Mouse (Mus musculus) forebrain, embryonic 10.5 days (tissue): ENCODE measurements around the gene Aldh4a1. TPM values are rescaled to one million over a fixed set of nuclear protein-coding genes. Genes with fewer than 3 reads are reported as not detected.
A peak's percentile ranks its signal among the peaks of the same experiment; 100 is the strongest.

Experiments
- DNase-seq: peaks from one replicate; pipeline ENCODE4 v3.0.0-alpha.2; 2017; ENCODE audit warnings: low spot score; ENCODE audit errors: extremely low spot score
- H3K27ac ChIP-seq: fragments of 300-500 bp; sonication (generic); 2 replicates; pipeline ENCODE4 v1.5.1; 2016; ENCODE audit warnings: mild to moderate bottlenecking
- H3K27me3 ChIP-seq: fragments of 300-500 bp; sonication (generic); 2 replicates; pipeline ENCODE4 v1.6.1; 2016; ENCODE audit warnings: mild to moderate bottlenecking; ENCODE audit not compliant: poor library complexity, severe bottlenecking
- H3K36me3 ChIP-seq: fragments of 300-500 bp; sonication (generic); replicated peaks from 2 replicates; pipeline ENCODE4 v1.6.1; 2016; ENCODE audit warnings: mild to moderate bottlenecking, moderate library complexity
- H3K4me1 ChIP-seq: fragments of 300-500 bp; sonication (generic); 2 replicates; pipeline ENCODE4 v1.6.1; 2016
- H3K4me3 ChIP-seq: fragments of 300-500 bp; sonication (generic); 2 replicates; pipeline ENCODE4 v1.5.1; 2016; ENCODE audit warnings: mild to moderate bottlenecking, moderate library complexity
- H3K9me3 ChIP-seq: fragments of 300-500 bp; sonication (generic); 2 replicates; pipeline ENCODE4 v1.6.1; 2016; ENCODE audit warnings: mild to moderate bottlenecking, moderate library complexity
- WGBS: fragments of 180-500 bp; shearing (Covaris S2); methylation state at CpG from one replicate; pipeline ENCODE4 v1.1.7; 2016; 5-methylcytosine and 5-hydroxymethylcytosine counted together
- polyA plus RNA-seq: library from polyadenylated mRNA; unstranded; fragments of >200 nt; fragmentation: Nextera tagmentation; extraction: Ambion mirVana; gene quantifications from 2 replicates; pipeline ENCODE4 v1.2.1, GENCODE M21; 2016

Aldh4a1 gene
- polyA plus RNA-seq, 1 experiment from 2014 or later = 22.8 TPM

DNA sequence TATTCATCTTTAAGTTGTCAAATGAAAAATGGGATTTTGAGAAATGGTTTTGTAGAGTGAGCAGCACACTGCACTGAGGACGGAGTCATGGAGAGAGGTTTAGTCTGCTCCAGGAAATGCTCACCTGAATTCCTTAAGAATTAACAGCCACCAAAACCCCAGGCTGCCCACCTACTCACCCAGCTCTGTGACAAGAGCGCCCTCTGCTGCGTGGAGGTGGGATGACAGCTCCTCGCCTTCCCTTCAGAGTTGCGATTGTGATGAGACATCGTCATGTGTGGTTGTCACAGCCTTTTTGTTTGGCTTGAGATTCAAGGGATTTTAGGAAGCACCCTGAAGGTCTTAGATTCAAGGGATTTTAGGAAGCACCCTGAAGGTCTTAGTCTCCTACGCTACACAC is 13.7 kb downstream of the Aldh4a1 start:
- H3K27ac ChIP-seq = no peak overlapping the region
- DNase-seq = peak; percentile 71
- no peaks in the 10 kb centered on the region for H3K9me3 ChIP-seq
- no peak overlapping the region for H3K4me3 ChIP-seq
- peaks cover 22% of the 10 kb centered on the region for H3K4me1 ChIP-seq
- peaks cover 19% of the 10 kb centered on the region for H3K36me3 ChIP-seq
- H3K27me3 ChIP-seq = peaks cover 25% of the 10 kb centered on the region
- WGBS = 31% methylated on average over 7 of the region's 7 CpGs

DNA sequence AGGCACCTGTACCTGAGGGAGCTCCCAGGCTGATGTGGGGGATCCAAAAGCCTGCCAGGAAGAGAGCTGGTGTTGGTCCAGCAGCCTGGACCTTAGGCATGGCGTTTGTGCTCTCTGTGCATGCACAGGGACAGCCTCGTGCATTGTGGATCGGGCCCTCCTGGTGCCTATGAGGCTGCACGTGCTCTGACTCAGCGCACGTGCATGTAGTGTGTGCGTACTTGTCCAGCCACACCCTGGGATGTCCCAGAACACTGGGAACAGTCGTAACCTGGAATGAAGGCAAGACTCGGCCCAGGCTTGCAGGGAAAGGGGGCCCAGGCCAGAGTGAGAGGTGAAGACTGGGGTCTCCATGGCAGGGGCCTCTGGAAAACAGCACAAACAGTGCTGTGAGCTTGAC is 15.2 kb downstream of the Aldh4a1 start:
- Histone ChIP-seq H3K4me1 (peaks cover 36% of the 10 kb centered on the region), H3K9me3 (no peaks in the 10 kb centered on the region), H3K4me3 (no peak overlapping the region), H3K27ac (no peak overlapping the region), H3K27me3 (peaks cover 39% of the 10 kb centered on the region), H3K36me3 (peaks cover 19% of the 10 kb centered on the region)
- DNase-seq = no peak
- WGBS = 92% methylated on average over 9 of the region's 9 CpGs

DNA sequence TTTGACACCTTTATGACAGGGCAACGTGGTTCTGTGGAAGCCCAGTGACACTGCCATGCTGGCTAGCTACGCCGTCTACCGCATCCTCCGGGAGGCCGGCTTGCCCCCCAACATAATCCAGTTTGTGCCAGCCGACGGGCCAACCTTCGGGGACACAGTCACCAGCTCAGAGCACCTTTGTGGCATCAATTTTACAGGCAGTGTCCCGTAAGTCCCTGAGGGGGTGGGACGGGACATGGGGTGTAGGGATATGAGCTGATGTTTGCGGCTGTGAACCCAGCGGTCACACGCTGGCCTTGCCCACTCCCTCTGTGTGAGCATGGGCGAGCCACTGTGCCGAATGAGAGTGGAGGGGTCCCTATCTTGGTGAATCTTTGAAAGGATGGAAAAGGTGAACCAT is 15.7 kb downstream of the Aldh4a1 start:
- WGBS = 94% methylated on average over 16 of the region's 16 CpGs
- peaks cover 36% of the 10 kb centered on the region for H3K4me1 ChIP-seq
- peaks cover 44% of the 10 kb centered on the region for H3K27me3 ChIP-seq
- peaks cover 22% of the 10 kb centered on the region for H3K36me3 ChIP-seq
- DNase-seq = no peak
- H3K4me3 ChIP-seq = no peak overlapping the region
- H3K9me3 ChIP-seq = no peaks in the 10 kb centered on the region
- no peak overlapping the region for H3K27ac ChIP-seq

DNA sequence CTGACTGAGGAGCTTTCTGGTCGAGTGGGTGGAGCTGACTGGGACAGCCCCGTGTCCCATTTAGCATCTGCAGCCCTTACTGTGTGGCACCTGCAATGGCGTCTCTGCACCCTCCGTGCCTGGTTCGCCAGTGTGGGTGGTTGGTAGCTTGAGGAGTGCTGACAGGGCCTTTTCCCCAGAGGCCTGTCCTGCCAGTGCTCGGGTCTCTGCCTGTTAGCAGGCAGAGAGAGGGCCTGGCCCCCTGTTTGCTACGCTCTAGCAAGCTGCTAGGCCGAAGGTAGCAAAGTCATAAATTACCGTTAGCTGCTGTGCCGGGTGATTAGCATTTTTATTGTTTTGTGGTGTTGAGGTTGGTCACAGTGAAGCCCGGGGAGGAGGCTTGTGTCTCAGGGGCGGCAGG is 17.1 kb downstream of the Aldh4a1 start:
- Histone ChIP-seq H3K27me3 (peaks cover 53% of the 10 kb centered on the region), H3K9me3 (no peaks in the 10 kb centered on the region), H3K4me1 (peaks cover 46% of the 10 kb centered on the region), H3K27ac (0 out of 2 replicates have a peak overlapping the region, but pooled peaks have one; percentile 33), H3K36me3 (peaks cover 24% of the 10 kb centered on the region), H3K4me3 (no peak overlapping the region)
- 57% methylated on average over 12 of the region's 12 CpGs for WGBS
- DNase-seq = no peak

DNA sequence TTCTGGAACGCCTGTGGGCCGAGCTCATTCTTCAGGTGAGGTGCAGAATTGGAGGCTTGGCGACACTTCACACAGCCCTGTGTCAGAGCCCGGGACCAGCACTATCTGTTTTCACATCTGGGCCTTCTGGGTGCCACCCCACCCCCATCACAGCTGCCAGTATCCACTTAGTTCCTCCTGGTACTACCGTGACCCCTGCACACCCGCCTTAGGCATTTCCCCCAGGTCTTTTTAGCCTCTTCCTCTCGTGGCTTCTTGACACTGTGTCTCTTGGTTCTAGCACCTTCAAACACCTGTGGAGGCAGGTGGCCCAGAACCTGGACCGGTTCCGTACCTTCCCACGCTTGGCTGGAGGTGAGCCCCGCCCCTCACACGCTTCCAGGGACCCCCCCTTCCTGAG is 17.7 kb downstream of the Aldh4a1 start:
- Histone ChIP-seq H3K36me3 (peaks cover 28% of the 10 kb centered on the region), H3K27me3 (peaks cover 55% of the 10 kb centered on the region), H3K4me3 (no peak overlapping the region), H3K4me1 (peaks cover 46% of the 10 kb centered on the region), H3K9me3 (no peaks in the 10 kb centered on the region), H3K27ac (no peak overlapping the region)
- no peak for DNase-seq
- WGBS = 67% methylated on average over 12 of the region's 12 CpGs

DNA sequence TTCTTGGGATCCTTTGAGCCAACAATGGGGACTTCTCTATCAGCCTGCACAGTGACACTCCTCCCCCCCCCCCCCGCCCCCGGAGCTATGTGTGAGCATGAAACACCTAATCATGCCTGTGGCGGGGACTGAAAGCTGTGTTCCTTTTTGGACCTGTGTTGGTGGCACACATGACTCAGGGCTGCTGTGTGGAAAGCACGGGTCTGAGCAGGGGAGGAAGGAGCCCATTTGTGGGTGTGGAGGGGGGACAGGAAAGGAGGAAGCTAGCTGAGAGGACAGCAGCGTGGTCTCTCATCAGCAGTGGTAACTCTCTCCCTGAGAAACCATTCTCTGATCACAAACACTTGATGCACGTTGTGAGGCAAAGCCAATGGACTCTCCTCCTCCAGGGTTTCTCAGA is 18.1 kb downstream of the Aldh4a1 start:
- Histone ChIP-seq H3K9me3 (no peaks in the 10 kb centered on the region), H3K4me1 (peaks cover 46% of the 10 kb centered on the region), H3K27me3 (peaks cover 55% of the 10 kb centered on the region), H3K27ac (no peak overlapping the region), H3K4me3 (no peak overlapping the region), H3K36me3 (peaks cover 24% of the 10 kb centered on the region)
- WGBS = 56% methylated on average over 6 of the region's 6 CpGs
- no peak for DNase-seq

DNA sequence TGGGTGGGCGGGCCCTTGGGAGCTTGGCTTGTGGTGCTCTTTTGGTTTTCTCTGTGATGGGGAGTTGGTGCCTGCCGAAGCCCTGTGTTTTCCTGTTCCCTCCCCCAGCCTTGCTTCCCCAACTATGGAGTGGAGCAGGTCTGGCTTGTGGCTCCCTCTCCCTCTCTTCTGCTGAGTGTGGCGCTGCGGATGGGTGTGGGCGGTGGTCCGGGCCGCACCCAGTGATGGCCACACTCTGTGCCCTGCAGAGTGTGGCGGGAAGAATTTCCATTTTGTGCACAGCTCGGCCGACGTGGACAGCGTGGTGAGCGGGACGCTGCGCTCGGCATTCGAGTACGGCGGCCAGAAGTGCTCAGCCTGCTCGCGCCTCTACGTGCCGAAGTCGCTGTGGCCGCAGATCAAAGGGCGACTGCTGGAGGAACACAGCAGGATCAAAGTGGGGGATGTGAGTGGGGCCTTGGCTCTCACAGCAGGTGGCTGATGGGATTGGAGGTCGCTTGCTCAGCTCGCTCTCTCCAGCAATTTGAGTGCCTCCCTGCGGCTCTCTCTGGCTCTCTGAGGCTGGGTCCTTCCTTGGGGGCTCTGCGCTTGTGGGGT is 19.3 kb downstream of the Aldh4a1 start:
- H3K4me3 ChIP-seq = peak overlapping the region; percentile 48
- H3K27ac ChIP-seq = peak overlapping the region; percentile 75
- peaks cover 46% of the 10 kb centered on the region for H3K4me1 ChIP-seq
- DNase-seq = peak; percentile 49
- no peaks in the 10 kb centered on the region for H3K9me3 ChIP-seq
- peaks cover 53% of the 10 kb centered on the region for H3K27me3 ChIP-seq
- peaks cover 26% of the 10 kb centered on the region for H3K36me3 ChIP-seq
- WGBS = under 1% methylated on average over 30 of the region's 30 CpGs

DNA sequence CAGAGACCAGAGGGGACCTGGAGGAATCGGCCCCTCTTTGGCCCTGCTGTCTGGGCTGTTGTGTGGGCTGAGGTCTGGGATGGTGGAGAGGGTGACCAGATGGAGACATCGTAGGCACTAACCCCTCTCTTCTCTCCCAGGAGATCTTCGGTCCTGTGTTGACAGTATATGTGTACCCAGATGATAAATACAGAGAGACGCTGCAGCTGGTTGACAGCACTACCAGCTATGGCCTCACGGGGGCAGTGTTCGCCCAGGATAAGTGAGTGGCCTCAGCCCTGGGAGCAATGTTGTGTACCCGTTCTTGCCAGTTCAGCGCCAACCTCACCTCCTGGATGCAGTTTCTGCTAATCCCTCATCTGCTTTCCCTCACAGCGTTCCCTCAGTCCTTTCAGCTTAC is 21.3 kb downstream of the Aldh4a1 start:
- H3K9me3 ChIP-seq = no peaks in the 10 kb centered on the region
- H3K27ac ChIP-seq = no peak overlapping the region
- peaks cover 46% of the 10 kb centered on the region for H3K4me1 ChIP-seq
- 18% methylated on average over 9 of the region's 9 CpGs for WGBS
- peaks cover 28% of the 10 kb centered on the region for H3K36me3 ChIP-seq
- H3K27me3 ChIP-seq = peaks cover 51% of the 10 kb centered on the region
- peak; percentile 88 for DNase-seq
- H3K4me3 ChIP-seq = no peak overlapping the region

DNA sequence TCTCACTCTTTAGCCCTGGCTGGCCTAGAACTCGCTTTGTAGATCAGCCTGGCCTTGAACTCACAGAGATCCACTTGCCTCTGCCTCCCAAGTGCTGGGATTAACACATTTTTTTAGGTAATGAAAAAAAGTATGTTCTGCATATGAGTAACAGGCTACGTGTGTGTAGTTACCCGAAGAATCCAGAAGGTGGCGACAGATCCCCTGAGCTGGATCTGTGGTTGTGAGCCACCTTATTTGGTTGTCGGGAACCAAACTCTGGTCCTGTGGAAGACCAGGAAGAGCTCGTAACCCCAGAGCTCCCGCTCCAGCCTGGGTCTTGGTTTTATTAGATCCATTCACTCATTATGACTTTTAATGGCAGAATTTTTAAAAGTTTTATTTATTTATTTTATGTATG is 24.2 kb downstream of the Aldh4a1 start:
- WGBS = 82% methylated on average over 7 of the region's 7 CpGs

DNA sequence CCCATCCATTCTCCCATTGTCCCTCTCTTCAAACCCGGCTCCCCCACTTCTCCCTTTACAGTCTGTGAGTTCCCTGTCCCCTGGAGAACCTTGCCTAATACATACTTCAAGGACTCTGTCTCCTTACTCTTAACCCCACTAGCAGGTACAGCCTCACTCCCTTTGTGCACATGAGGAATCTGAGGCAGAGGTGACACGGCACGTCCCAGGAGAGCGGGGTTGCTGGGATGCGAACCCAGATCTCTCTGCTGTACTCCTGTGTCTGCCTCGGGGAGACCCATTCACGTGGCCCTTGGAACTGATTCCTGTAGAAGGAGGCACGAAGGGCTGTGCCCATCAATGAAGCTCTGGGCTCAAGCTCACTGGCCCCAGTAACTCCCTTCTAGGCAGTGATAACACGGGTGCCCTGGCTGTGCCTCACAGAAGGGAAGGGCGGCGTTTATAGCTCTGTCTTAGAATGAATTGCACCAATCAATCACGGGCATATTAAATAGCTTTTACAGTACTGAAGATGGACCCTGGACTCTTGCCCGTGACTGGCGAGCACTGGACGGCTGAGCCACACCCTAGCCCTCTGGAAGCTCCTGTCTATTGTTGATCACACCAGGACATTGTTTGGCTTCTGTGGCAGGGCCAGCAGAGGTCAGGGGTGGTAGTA is 27.5 kb downstream of the Aldh4a1 start:
- H3K4me3 ChIP-seq = no peak overlapping the region
- no peak overlapping the region for H3K27ac ChIP-seq
- H3K9me3 ChIP-seq = no peaks in the 10 kb centered on the region
- 84% methylated on average over 15 of the region's 15 CpGs for WGBS
- peaks cover 19% of the 10 kb centered on the region for H3K36me3 ChIP-seq
- DNase-seq = no peak
- 0 out of 2 replicates have a peak, but pooled peaks cover 7% of the 10 kb centered on the region for H3K4me1 ChIP-seq
- 0 out of 2 replicates have a peak, but pooled peaks cover 5% of the 10 kb centered on the region for H3K27me3 ChIP-seq

More for the DNA sequence above, 24.2 kb downstream of the Aldh4a1 start:
- no peaks in the 10 kb centered on the region for H3K9me3 ChIP-seq
- peaks cover 28% of the 10 kb centered on the region for H3K36me3 ChIP-seq
- H3K4me3 ChIP-seq = no peak overlapping the region
- H3K27me3 ChIP-seq = peaks cover 25% of the 10 kb centered on the region
- DNase-seq = no peak
- H3K27ac ChIP-seq = no peak overlapping the region
- peaks cover 26% of the 10 kb centered on the region for H3K4me1 ChIP-seq

DNA sequence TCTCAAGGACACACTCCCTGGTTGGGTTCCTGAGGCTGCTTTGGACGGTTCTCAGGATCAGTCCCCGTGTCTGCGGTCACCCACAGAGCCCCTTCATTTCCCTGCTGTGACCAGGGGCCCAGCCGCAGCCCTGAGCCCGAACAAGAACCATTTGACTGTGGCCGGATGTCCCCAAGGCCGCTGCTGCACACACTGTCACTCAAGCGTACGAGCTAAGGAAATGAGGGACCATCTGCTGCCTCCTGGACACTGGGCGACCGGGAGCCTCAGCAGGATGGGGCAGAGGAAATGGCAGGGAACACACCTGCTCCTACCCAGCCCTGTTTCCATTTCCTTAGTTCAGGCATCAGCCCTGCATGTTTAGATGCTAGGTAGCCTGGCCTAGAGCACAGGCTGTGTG is 28.2 kb downstream of the Aldh4a1 start:
- Histone ChIP-seq H3K4me1 (0 out of 2 replicates have a peak, but pooled peaks cover 7% of the 10 kb centered on the region), H3K4me3 (no peak overlapping the region)
- WGBS = 78% methylated on average over 11 of the region's 11 CpGs

DNA sequence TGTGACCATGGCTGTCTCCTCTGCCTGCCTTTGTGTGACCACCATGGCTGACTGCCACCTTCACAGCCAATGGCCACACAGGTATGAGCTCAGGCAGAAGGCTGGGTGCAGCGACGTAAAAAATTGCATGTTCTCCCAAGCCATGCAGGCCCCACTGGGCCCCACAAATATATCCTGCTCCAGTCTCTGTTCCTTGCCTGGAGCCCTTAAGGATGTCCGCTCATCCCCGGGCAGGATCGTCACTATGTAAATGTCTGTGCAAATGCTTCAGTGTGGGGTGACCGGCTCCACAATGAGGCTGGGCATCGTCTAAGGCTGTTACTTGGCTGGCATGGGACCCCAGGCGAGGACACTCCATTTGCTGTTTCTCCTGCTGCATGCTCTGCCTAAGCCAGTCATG is 30.6 kb downstream of the Aldh4a1 start, which contains the start of gene Tas1r2:
Gene Tas1r2 (plus strand): TSS at position 301 of the 400 bp plus-strand sequence.
- 85% methylated on average over 8 of the region's 8 CpGs for WGBS
- H3K4me3 ChIP-seq = no peak within 1 kb of the TSS
- 0 out of 2 replicates have a peak, but pooled peaks cover 5% of the 10 kb centered on the region for H3K27me3 ChIP-seq
- no peak within 1 kb of the TSS for H3K27ac ChIP-seq
- peaks cover 7% of the 10 kb centered on the region for H3K36me3 ChIP-seq
- H3K9me3 ChIP-seq = no peaks in the 10 kb centered on the region; the same call in 1 of the 2 replicates
- 0 out of 2 replicates have a peak, but pooled peaks cover 7% of the 10 kb centered on the region for H3K4me1 ChIP-seq
- no peak for DNase-seq

More for the DNA sequence above, 28.2 kb downstream of the Aldh4a1 start:
- Histone ChIP-seq H3K36me3 (peaks cover 18% of the 10 kb centered on the region), H3K27ac (no peak overlapping the region), H3K27me3 (0 out of 2 replicates have a peak, but pooled peaks cover 5% of the 10 kb centered on the region), H3K9me3 (no peaks in the 10 kb centered on the region)
- DNase-seq = no peak

DNA sequence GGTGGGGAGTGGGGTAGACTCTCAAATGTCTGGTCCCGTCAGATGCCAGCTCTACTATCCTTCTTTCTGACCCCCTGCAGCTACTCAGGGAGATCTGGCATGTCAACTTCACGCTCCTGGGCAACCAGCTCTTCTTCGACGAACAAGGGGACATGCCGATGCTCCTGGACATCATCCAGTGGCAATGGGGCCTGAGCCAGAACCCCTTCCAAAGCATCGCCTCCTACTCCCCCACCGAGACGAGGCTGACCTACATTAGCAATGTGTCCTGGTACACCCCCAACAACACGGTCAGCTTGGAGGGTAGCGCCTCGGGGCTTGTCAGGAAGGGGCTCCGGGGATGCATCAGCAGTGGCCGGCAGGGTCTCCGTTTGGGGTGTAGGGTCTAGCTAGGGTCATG is 39.2 kb downstream of the Aldh4a1 start:
- Histone ChIP-seq H3K27me3 (peaks cover 33% of the 10 kb centered on the region), H3K4me3 (no peak overlapping the region), H3K4me1 (peaks cover 3% of the 10 kb centered on the region), H3K9me3 (peaks cover 4% of the 10 kb centered on the region; the same call in 1 of the 2 replicates), H3K36me3 (no peaks in the 10 kb centered on the region), H3K27ac (no peak overlapping the region)
- DNase-seq = no peak
- 95% methylated on average over 14 of the region's 14 CpGs for WGBS
